Mouse (Mus musculus) ES-E14 (cell line): ENCODE results near the gene Glb1l3. TPM values are rescaled to one million over a fixed set of nuclear protein-coding genes. Genes with fewer than 3 reads are reported as not detected.
"Not testable (repeated sequence)": the region's sequence is repeated elsewhere in the genome, so short reads cannot be mapped to it uniquely, and the experiment has no call there.

Experiments
- DNase-seq: peaks from one replicate; pipeline ENCODE4 v3.0.0-alpha.2; 2013; ENCODE audit warnings: low read depth, low spot score
- H3K27ac ChIP-seq: 2 replicates; pipeline ENCODE4 v1.5.1; 2012; ENCODE audit warnings: low read depth, mild to moderate bottlenecking, low read length, moderate library complexity, mixed read lengths; ENCODE audit not compliant: poor library complexity, insufficient read depth, severe bottlenecking
- H3K36me3 ChIP-seq: 2 replicates; pipeline ENCODE4 v1.6.1; 2012; ENCODE audit warnings: mild to moderate bottlenecking, low read length, moderate library complexity, mixed read lengths; ENCODE audit not compliant: control insufficient read depth, poor library complexity, insufficient read depth, severe bottlenecking
- H3K4me1 ChIP-seq, 2 experiments: fragments of 150-350 bp in 1 of 2; sonication (generic) in 1 of 2; 2 replicates each; pipeline ENCODE4 v1.6.1; 2012; ENCODE audit warnings: low read length in 2 of 2, mild to moderate bottlenecking in 1 of 2, mixed read lengths in 1 of 2; ENCODE audit not compliant: control insufficient read depth in 2 of 2, insufficient read depth in 2 of 2, poor library complexity in 1 of 2
- H3K4me3 ChIP-seq, 2 experiments: fragments of 150-350 bp in 1 of 2; sonication (generic) in 1 of 2; 2 replicates each; pipeline ENCODE4 v1.5.1; 2012; ENCODE audit warnings: low read length in 2 of 2, low read depth in 1 of 2, mild to moderate bottlenecking in 1 of 2, mixed read lengths in 1 of 2; ENCODE audit not compliant: insufficient read depth in 1 of 2, poor library complexity in 1 of 2, severe bottlenecking in 1 of 2
- H3K9ac ChIP-seq: 2 replicates; pipeline ENCODE4 v1.6.1; 2012; ENCODE audit warnings: low read depth, mild to moderate bottlenecking, low read length, mixed read lengths; ENCODE audit not compliant: poor library complexity, insufficient read depth, severe bottlenecking
- H3K9me3 ChIP-seq: fragments of 150-350 bp; sonication (generic); 2 replicates; pipeline ENCODE4 v1.6.1; 2012; ENCODE audit warnings: low read depth, mild to moderate bottlenecking, low read length; ENCODE audit not compliant: control insufficient read depth, insufficient read depth
- CHD2 ChIP-seq: IDR thresholded peaks from 2 replicates; pipeline ENCODE4 v1.6.1; 2014; ENCODE audit warnings: mild to moderate bottlenecking, low read depth, low read length, inconsistent platforms
- HCFC1 ChIP-seq: IDR thresholded peaks from 2 replicates; pipeline ENCODE4 v1.6.1; 2012; ENCODE audit warnings: low read length, inconsistent platforms, borderline replicate concordance; ENCODE audit not compliant: insufficient read depth
- MAFK ChIP-seq: IDR thresholded peaks from 2 replicates; pipeline ENCODE4 v1.6.1; 2014; ENCODE audit warnings: mild to moderate bottlenecking, low read depth, low read length, inconsistent platforms; ENCODE audit not compliant: insufficient read depth
- ZC3H11A ChIP-seq: IDR thresholded peaks from 2 replicates; pipeline ENCODE4 v1.6.1; 2012; ENCODE audit warnings: low read depth, mild to moderate bottlenecking, inconsistent platforms, low read length, borderline replicate concordance
- ZNF384 ChIP-seq: IDR thresholded peaks from 2 replicates; pipeline ENCODE4 v1.6.1; 2012; ENCODE audit warnings: low read depth, low read length, inconsistent platforms
- in situ Hi-C, 2 experiments: fragments of 600-800 bp; cut with MboI; formaldehyde crosslinking; loops; one replicate each; pipeline ENCODE4 v1.15.1; 2025; ENCODE audit warnings: low sequenced_read_pairs in 2 of 2, inconsistent platforms in 1 of 2; ENCODE audit not compliant: unreplicated experiment in 2 of 2
- total RNA-seq: library from RNA; depleted of rRNA; stranded (reverse); fragments of 300-350 nt; gene quantifications from 2 replicates; pipeline ENCODE4 v1.2.3, GENCODE M21; 2012; rRNA removed

Gene Glb1l3
- not detected in 2 replicates for total RNA-seq

- DNase-seq = no peak
- no peaks in the 10 kb centered on the region for H3K9me3 ChIP-seq
- H3K27ac ChIP-seq = no peak within 1 kb of the TSS
- no peak within 1 kb of the TSS for H3K9ac ChIP-seq
- H3K36me3 ChIP-seq = no peaks in the 10 kb centered on the region
- H3K4me1 ChIP-seq = no peaks in the 10 kb centered on the region
- H3K4me3 ChIP-seq = no peak within 1 kb of the TSS
- no peak for TF ChIP-seq HCFC1
- TF ChIP-seq ZNF384 = no peak
- TF ChIP-seq CHD2 = no peak
- no peak for TF ChIP-seq ZC3H11A
- no peak for TF ChIP-seq MAFK
- in situ Hi-C loops = no loop called here
Measured at GRCm38 (mm10) chr9:26860751-26861150, at the start of gene Glb1l3. TSS of gene Glb1l3 (minus strand) at chr9:26860890.

- H3K4me1 ChIP-seq, H3K9me3 ChIP-seq, H3K4me3 ChIP-seq, DNase-seq, H3K36me3 ChIP-seq, in situ Hi-C loops, H3K9ac ChIP-seq: not testable (repeated sequence)
- H3K27ac ChIP-seq = peak overlapping the region; percentile 57
Measured at GRCm38 (mm10) chr9:26869856-26870255, 9.2 kb upstream of the Glb1l3 start.

GRCm38 (mm10) chr9:26831089-26831488, 29.6 kb downstream of the Glb1l3 start:
- H3K9me3 ChIP-seq = no peaks in the 10 kb centered on the region
- no peak overlapping the region for H3K4me3 ChIP-seq
- no peak for TF ChIP-seq ZNF384
- TF ChIP-seq MAFK = no peak
- no peak for TF ChIP-seq CHD2
- no peaks in the 10 kb centered on the region for H3K4me1 ChIP-seq
- H3K36me3 ChIP-seq = no peaks in the 10 kb centered on the region
- in situ Hi-C loops = no loop called here
- DNase-seq = no peak
- no peak overlapping the region for H3K9ac ChIP-seq
- no peak overlapping the region for H3K27ac ChIP-seq

- Histone ChIP-seq H3K9ac (no peak overlapping the region), H3K27ac (no peak overlapping the region), H3K4me3 (no peak overlapping the region), H3K36me3 (no peaks in the 10 kb centered on the region), H3K9me3 (no peaks in the 10 kb centered on the region), H3K4me1 (no peaks in the 10 kb centered on the region)
- in situ Hi-C loops = no loop called here
- no peak for TF ChIP-seq ZNF384
- no peak for TF ChIP-seq ZC3H11A
- TF ChIP-seq CHD2 = no peak
- no peak for TF ChIP-seq HCFC1
- TF ChIP-seq MAFK = no peak
- no peak for DNase-seq
Measured at GRCm38 (mm10) chr9:26819942-26820341, 40.7 kb downstream of the Glb1l3 start.

- H3K9ac ChIP-seq = no peak overlapping the region
- in situ Hi-C loops = no loop called here
- no peak for DNase-seq
- H3K9me3 ChIP-seq = no peaks in the 10 kb centered on the region
- H3K27ac ChIP-seq = no peak overlapping the region
- H3K4me1 ChIP-seq = no peaks in the 10 kb centered on the region
- H3K36me3 ChIP-seq = no peaks in the 10 kb centered on the region
- TF ChIP-seq HCFC1 (no peak), CHD2 (no peak), MAFK (no peak), ZC3H11A (no peak), ZNF384 (no peak)
- no peak overlapping the region for H3K4me3 ChIP-seq
Measured at GRCm38 (mm10) chr9:26808735-26809134, 52.0 kb downstream of the Glb1l3 start.
